Mouse (Mus musculus): ENCODE results near the gene Cdc73. TPM values are rescaled to one million over a fixed set of nuclear protein-coding genes. Genes with fewer than 3 reads are reported as not detected.

Cdc73 gene
- total RNA-seq, 4 experiments from 2014 or later: 66.8 to 84.8 (median 78.5) TPM

- DNase-seq (ENCODE audit: low spot score in 2 of 2): no peak
Measured at GRCm38 (mm10) chr1:143555533-143555932, 147.2 kb downstream of the Cdc73 start.

- no peak for DNase-seq (ENCODE audit: low spot score in 2 of 2)
Measured at GRCm38 (mm10) chr1:143554621-143555020, 148.1 kb downstream of the Cdc73 start.

Other genes with a start within 250 kb of the Cdc73 start
- 10 to 100 TPM; 14.3 to 22.5 (median 19.3) TPM for gene B3galt2, start 62.2 kb downstream of the Cdc73 start, total RNA-seq (2022)
- gene Glrx2, start 13.4 kb upstream of the Cdc73 start, total RNA-seq (2022): 100 to 1,000 TPM; 102 to 128 (median 113) TPM
- gene Trove2, start 74.2 kb upstream of the Cdc73 start, total RNA-seq (2022): 10 to 100 TPM; 24.7 to 34.4 (median 29.5) TPM
- gene Uchl5, start 74.4 kb upstream of the Cdc73 start, total RNA-seq (2022): 10 to 100 TPM; 34.3 to 40.0 (median 36.7) TPM